Mouse (Mus musculus): ENCODE results near the gene Ror1. TPM values are rescaled to one million over a fixed set of nuclear protein-coding genes. Genes with fewer than 3 reads are reported as not detected.

Gene Ror1
- polyA plus RNA-seq, 1 experiment = 0.27 TPM

- H3K9ac ChIP-seq (ENCODE audit: low read depth, poor library complexity, severe bottlenecking) = no peak overlapping the region
- H3K27ac ChIP-seq (ENCODE audit: insufficient read depth, low read length) = no peak overlapping the region
- H3K9me3 ChIP-seq (replicated peaks; ENCODE audit: control insufficient read depth, insufficient read depth, low read length, poor library complexity, severe bottlenecking) = no peaks in the 10 kb centered on the region
- H3K36me3 ChIP-seq (ENCODE audit: control insufficient read depth, insufficient read depth, low read length, poor library complexity, severe bottlenecking) = no peaks in the 10 kb centered on the region
- H3K27me3 ChIP-seq (ENCODE audit: control insufficient read depth, insufficient read depth, low read length, poor library complexity, severe bottlenecking) = no peaks in the 10 kb centered on the region
- TF ChIP-seq POLR2A (IDR thresholded peaks at IDR 0.05; ENCODE audit: insufficient read depth, low read length) (no peak), EP300 (IDR thresholded peaks at IDR 0.05; ENCODE audit: insufficient read depth, low read depth, low read length) (no peak), CTCF (IDR thresholded peaks at IDR 0.05; ENCODE audit: low read depth, low read length) (no peak)
- no peak overlapping the region for H3K4me3 ChIP-seq (ENCODE audit: low read depth, low read length)
- H3K4me1 ChIP-seq (ENCODE audit: control insufficient read depth, insufficient read depth, low read length) = no peaks in the 10 kb centered on the region
These were observed 282.4 kb downstream of the Ror1 start for GRCm38 (mm10) chr4:100377996-100378395.

GRCm38 (mm10) chr4:100381760-100382159 is 286.2 kb downstream of the Ror1 start:
- no peak overlapping the region for H3K27ac ChIP-seq (ENCODE audit: insufficient read depth, low read length)
- no peaks in the 10 kb centered on the region for H3K36me3 ChIP-seq (ENCODE audit: control insufficient read depth, insufficient read depth, low read length, poor library complexity, severe bottlenecking)
- no peak for TF ChIP-seq POLR2A (IDR thresholded peaks at IDR 0.05; ENCODE audit: insufficient read depth, low read length)
- no peak for TF ChIP-seq EP300 (IDR thresholded peaks at IDR 0.05; ENCODE audit: insufficient read depth, low read depth, low read length)
- no peak for TF ChIP-seq CTCF (IDR thresholded peaks at IDR 0.05; ENCODE audit: low read depth, low read length)
- H3K4me1 ChIP-seq (ENCODE audit: control insufficient read depth, insufficient read depth, low read length) = no peaks in the 10 kb centered on the region
- H3K4me3 ChIP-seq (ENCODE audit: low read depth, low read length) = no peak overlapping the region
- no peaks in the 10 kb centered on the region for H3K9me3 ChIP-seq (replicated peaks; ENCODE audit: control insufficient read depth, insufficient read depth, low read length, poor library complexity, severe bottlenecking)
- no peak overlapping the region for H3K9ac ChIP-seq (ENCODE audit: low read depth, poor library complexity, severe bottlenecking)
- H3K27me3 ChIP-seq (ENCODE audit: control insufficient read depth, insufficient read depth, low read length, poor library complexity, severe bottlenecking) = no peaks in the 10 kb centered on the region

GRCm38 (mm10) chr4:100386272-100386988 is 290.8 kb downstream of the Ror1 start:
- no peaks in the 10 kb centered on the region for H3K27me3 ChIP-seq (ENCODE audit: control insufficient read depth, insufficient read depth, low read length, poor library complexity, severe bottlenecking)
- no peaks in the 10 kb centered on the region for H3K36me3 ChIP-seq (ENCODE audit: control insufficient read depth, insufficient read depth, low read length, poor library complexity, severe bottlenecking)
- no peak overlapping the region for H3K27ac ChIP-seq (ENCODE audit: insufficient read depth, low read length)
- TF ChIP-seq POLR2A (IDR thresholded peaks at IDR 0.05; ENCODE audit: insufficient read depth, low read length) (no peak), EP300 (IDR thresholded peaks at IDR 0.05; ENCODE audit: insufficient read depth, low read depth, low read length) (no peak), CTCF (IDR thresholded peaks at IDR 0.05; ENCODE audit: low read depth, low read length) (no peak)
- no peak overlapping the region for H3K4me3 ChIP-seq (ENCODE audit: low read depth, low read length)
- no peak overlapping the region for H3K9ac ChIP-seq (ENCODE audit: low read depth, poor library complexity, severe bottlenecking)
- H3K9me3 ChIP-seq (replicated peaks; ENCODE audit: control insufficient read depth, insufficient read depth, low read length, poor library complexity, severe bottlenecking) = no peaks in the 10 kb centered on the region
- no peaks in the 10 kb centered on the region for H3K4me1 ChIP-seq (ENCODE audit: control insufficient read depth, insufficient read depth, low read length)

DNA sequence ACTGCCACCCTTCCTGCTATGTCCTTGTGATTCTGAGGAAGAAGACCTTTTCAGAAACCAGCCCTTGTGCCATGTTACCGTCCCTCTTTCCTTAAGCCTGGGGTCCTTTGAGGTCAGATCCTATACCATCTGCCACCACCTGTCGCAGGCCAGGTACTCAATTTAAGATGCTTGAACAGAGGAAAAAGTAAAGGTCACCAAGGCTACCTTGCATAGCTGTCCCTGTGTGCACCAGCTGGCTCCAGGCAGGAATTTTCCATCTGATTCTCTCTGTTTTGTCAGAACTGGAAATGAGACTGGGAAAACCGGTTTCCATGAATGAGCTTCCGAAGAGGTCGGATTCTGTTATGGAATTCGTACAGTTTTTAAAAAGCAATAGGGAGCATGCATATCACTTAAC is 294.8 kb downstream of the Ror1 start:
- TF ChIP-seq EP300 (IDR thresholded peaks at IDR 0.05; ENCODE audit: insufficient read depth, low read depth, low read length) (no peak), CTCF (IDR thresholded peaks at IDR 0.05; ENCODE audit: low read depth, low read length) (no peak), POLR2A (IDR thresholded peaks at IDR 0.05; ENCODE audit: insufficient read depth, low read length) (no peak)

DNA sequence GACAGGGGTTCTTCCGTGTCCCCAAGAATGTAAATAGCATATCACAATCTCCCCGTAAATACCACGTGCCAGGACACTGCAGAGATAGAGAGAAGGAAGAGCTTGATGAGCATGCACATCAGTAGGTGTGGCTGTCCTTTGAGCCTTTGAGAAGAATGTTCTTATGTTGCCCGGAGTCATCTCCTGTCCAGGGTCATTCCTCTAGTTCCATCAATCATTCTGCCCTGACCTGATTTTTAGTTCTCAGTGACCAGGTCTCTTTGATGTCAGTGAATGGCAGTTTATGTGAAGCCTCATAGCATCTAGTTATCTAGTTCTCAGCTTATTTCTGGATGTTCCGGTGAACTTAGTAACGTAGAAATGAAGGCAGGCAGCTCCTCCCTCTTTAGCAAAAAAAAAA is 295.4 kb downstream of the Ror1 start:
- Histone ChIP-seq H3K9me3 (replicated peaks; ENCODE audit: control insufficient read depth, insufficient read depth, low read length, poor library complexity, severe bottlenecking) (no peaks in the 10 kb centered on the region), H3K4me3 (ENCODE audit: low read depth, low read length) (no peak overlapping the region), H3K9ac (ENCODE audit: low read depth, poor library complexity, severe bottlenecking) (no peak overlapping the region), H3K27me3 (ENCODE audit: control insufficient read depth, insufficient read depth, low read length, poor library complexity, severe bottlenecking) (no peaks in the 10 kb centered on the region), H3K27ac (ENCODE audit: insufficient read depth, low read length) (no peak overlapping the region), H3K4me1 (ENCODE audit: control insufficient read depth, insufficient read depth, low read length) (no peaks in the 10 kb centered on the region), H3K36me3 (ENCODE audit: control insufficient read depth, insufficient read depth, low read length, poor library complexity, severe bottlenecking) (no peaks in the 10 kb centered on the region)
- TF ChIP-seq CTCF (IDR thresholded peaks at IDR 0.05; ENCODE audit: low read depth, low read length) (no peak), EP300 (IDR thresholded peaks at IDR 0.05; ENCODE audit: insufficient read depth, low read depth, low read length) (no peak), POLR2A (IDR thresholded peaks at IDR 0.05; ENCODE audit: insufficient read depth, low read length) (no peak)

More for the DNA sequence above, 294.8 kb downstream of the Ror1 start:
- no peak overlapping the region for H3K4me3 ChIP-seq (ENCODE audit: low read depth, low read length)
- no peaks in the 10 kb centered on the region for H3K9me3 ChIP-seq (replicated peaks; ENCODE audit: control insufficient read depth, insufficient read depth, low read length, poor library complexity, severe bottlenecking)
- H3K4me1 ChIP-seq (ENCODE audit: control insufficient read depth, insufficient read depth, low read length) = no peaks in the 10 kb centered on the region
- no peak overlapping the region for H3K27ac ChIP-seq (ENCODE audit: insufficient read depth, low read length)
- H3K9ac ChIP-seq (ENCODE audit: low read depth, poor library complexity, severe bottlenecking) = no peak overlapping the region
- no peaks in the 10 kb centered on the region for H3K36me3 ChIP-seq (ENCODE audit: control insufficient read depth, insufficient read depth, low read length, poor library complexity, severe bottlenecking)
- no peaks in the 10 kb centered on the region for H3K27me3 ChIP-seq (ENCODE audit: control insufficient read depth, insufficient read depth, low read length, poor library complexity, severe bottlenecking)

GRCm38 (mm10) chr4:100393374-100394061 is 297.9 kb downstream of the Ror1 start:
- H3K27ac ChIP-seq (ENCODE audit: insufficient read depth, low read length) = no peak overlapping the region
- no peaks in the 10 kb centered on the region for H3K27me3 ChIP-seq (ENCODE audit: control insufficient read depth, insufficient read depth, low read length, poor library complexity, severe bottlenecking)
- H3K9ac ChIP-seq (ENCODE audit: low read depth, poor library complexity, severe bottlenecking) = no peak overlapping the region
- no peaks in the 10 kb centered on the region for H3K9me3 ChIP-seq (replicated peaks; ENCODE audit: control insufficient read depth, insufficient read depth, low read length, poor library complexity, severe bottlenecking)
- no peaks in the 10 kb centered on the region for H3K4me1 ChIP-seq (ENCODE audit: control insufficient read depth, insufficient read depth, low read length)
- no peak for TF ChIP-seq POLR2A (IDR thresholded peaks at IDR 0.05; ENCODE audit: insufficient read depth, low read length)
- TF ChIP-seq EP300 (IDR thresholded peaks at IDR 0.05; ENCODE audit: insufficient read depth, low read depth, low read length) = no peak
- TF ChIP-seq CTCF (IDR thresholded peaks at IDR 0.05; ENCODE audit: low read depth, low read length) = no peak
- H3K36me3 ChIP-seq (ENCODE audit: control insufficient read depth, insufficient read depth, low read length, poor library complexity, severe bottlenecking) = no peaks in the 10 kb centered on the region
- H3K4me3 ChIP-seq (ENCODE audit: low read depth, low read length) = no peak overlapping the region
